Mouse (Mus musculus) ES-Bruce4 (cell line): ENCODE measurements around the gene Gm3250.

Experiments used
- CTCF ChIP-seq: IDR thresholded peaks from one replicate; pipeline ENCODE4 v1.8.1; 2011; ENCODE audit warnings: low read depth, low read length
- EP300 ChIP-seq: IDR thresholded peaks from 2 replicates; pipeline ENCODE4 v1.6.1; 2011; ENCODE audit warnings: low read depth, low read length; ENCODE audit not compliant: insufficient read depth
- POLR2A ChIP-seq: IDR thresholded peaks from one replicate; pipeline ENCODE4 v1.8.1; 2011; ENCODE audit warnings: low read length; ENCODE audit not compliant: insufficient read depth

- TF ChIP-seq POLR2A: no peak
- no peak for TF ChIP-seq CTCF
- no peak for TF ChIP-seq EP300
Observed at GRCm38 (mm10) chr10:77794976-77795375, 12.6 kb upstream of the Gm3250 start, which contains the start of gene Gm9639.
